Mouse (Mus musculus): ENCODE measurements at regions not wholly inside any gene's neighbourhood (a gene's known extent, or its start where the extent isn't known, plus 50 kb on each side); places are given as distances from the start of the nearest gene placed in this dataset.

- DNase-seq (ENCODE audit: low read depth): no peak
Measured at GRCm38 (mm10) chr13:116795041-116795440, 230.3 kb downstream of the Parp8 start.

DNA sequence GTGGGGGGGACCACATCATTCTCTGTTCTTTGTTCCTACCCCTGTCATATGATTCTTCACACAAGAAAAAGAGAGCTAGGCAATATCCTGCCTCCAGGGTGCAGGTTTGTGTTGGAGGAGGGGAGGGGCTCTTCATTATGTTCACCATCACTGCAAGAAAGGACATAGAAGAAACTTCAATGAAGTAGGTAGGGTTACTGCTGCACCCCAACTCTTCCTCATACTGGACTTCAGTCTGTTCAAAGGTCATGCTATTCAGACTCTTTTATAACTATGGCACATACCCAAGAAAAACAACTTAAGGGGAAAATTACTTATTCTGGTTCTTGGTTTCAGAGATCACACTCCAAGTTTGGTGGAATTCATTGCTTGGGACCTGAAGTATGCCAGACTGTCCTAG, 243.7 kb downstream of the Parp8 start:
- no peak for DNase-seq (ENCODE audit: low read depth)

- DNase-seq (ENCODE audit: low read depth): no peak
Measured at GRCm38 (mm10) chr13:116765491-116765890, 259.8 kb downstream of the Parp8 start.

DNA sequence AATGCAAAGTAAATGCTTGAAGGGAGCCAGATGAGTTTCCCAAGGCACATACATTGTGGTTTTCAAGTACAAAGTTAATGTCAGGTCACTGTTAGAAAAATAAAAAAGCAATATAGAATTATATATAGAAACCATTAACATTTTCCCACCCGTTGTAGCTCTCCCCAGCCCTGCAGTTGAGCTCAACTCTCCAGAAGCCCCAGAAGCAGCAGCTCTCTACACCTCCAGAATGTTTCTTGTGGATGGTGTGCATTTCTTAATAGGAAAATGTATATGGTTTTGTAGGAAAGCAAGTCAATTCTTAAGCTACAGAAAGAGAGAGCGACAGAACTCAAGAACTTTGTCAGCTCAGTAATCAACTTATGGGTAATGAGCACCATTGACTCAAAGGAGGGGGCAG, 265.4 kb downstream of the Parp8 start:
- no peak for DNase-seq (ENCODE audit: low read depth)

DNA sequence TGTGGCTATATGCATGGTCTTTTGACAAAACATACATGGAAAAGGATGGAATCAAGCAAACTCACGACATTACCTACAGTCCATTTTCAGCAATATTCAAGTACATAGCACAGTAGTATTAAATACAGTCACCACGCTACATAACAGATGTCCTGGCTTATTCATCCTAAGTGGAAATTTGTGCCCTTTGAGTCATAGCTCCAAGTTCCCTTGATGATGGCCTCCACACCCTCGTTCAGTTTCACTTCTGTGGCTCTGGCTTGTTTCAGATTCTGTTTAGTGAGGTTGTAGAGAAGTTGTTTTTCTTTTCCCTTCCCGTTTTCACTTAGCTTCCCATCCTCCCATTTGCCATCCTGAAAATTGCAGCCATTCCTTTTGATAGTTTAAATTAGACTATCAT, 284.5 kb downstream of the Parp8 start:
- no peak for DNase-seq (ENCODE audit: low read depth)

DNA sequence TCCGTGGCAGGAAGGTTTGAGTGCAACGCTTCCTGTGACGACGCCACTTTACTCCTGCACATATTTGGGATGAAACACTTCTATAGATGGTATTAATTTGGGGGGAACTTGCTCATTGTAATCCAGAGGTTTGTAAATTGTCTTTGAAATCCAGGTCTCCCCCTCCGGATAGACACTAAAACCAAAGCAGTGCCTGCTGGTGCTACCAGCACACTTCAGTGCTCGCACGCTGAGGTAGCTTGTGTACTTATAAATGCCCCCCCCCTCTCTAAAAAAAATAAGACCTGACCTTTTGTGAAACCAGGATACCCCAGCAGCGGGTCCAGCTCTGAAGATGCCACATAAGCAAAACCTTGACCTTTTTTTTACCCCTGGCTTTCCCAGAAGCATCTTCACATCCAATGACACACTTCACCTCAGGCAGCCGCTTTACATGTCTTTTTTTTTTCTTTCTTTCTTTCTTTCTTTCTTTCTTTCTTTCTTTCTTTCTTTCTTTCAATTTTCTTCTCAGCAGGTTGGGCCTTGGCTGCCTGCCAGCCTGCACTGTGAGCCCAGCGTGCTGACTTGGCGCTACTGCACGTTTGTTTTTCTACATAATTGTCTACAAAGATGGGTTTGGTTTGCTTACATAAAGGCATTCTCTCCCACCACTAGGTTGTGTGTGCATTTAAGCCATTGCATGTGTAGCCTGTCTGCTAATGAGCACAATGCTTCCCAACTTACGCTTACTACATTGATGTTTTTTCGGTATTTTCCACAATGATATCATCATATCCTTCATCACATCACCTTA, 301.8 kb downstream of the Parp8 start:
- DNase-seq (ENCODE audit: low read depth): no peak

DNA sequence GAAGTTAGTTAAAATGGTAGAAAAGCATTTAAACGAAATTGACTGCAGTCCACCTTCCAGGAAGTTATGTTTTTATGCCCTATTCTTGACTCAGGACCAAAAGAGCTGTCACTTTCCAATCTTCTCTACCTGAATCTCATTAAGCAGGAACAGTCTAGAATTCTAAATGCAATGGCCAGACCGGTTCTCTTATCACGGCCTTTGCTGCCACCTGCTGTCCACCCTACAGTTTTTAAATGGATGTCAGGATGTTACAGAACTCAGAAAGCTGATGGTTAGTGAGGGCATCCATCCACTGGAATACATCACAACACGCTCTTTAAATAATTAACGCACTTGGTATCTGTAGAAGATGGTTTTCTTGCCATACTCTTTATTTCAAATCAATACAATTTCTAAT, 310.5 kb downstream of the Parp8 start:
- DNase-seq (ENCODE audit: low read depth): peak; percentile 24

DNA sequence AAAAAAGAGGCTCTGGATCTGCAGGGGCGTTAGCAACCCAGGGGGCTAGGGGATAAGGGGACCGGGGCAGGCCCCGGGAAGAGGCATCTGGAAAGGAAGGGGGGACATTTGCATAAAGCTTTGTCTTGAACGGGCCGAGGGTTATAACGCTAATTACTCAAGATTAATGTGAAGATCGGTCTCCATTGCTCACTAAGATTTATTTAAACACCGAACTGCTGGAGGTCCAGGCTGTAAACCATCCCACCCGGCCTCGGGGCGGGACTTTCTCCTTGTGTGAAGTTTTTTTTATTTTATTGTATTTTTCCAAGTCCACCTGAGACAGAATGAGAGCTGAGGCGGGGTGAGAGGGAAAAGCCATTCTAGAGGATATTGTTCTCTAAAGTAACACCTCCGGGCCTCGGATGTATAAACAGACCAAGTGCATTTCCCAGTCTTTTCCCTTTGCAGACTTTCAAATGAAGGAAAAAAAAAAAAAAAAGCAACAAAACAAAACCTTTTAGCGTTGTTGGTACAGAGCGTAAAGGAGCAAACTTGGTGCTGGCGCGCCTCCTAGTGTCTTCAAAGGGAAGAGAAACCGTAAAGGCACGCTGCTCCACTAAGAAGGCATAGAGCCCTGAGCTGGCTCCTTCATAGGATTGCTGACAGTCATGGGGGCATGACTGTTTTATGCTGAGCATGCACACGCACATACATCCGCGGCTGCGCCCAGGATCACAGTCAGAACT, 313.3 kb downstream of the Parp8 start:
- peak; percentile 44 for DNase-seq (ENCODE audit: low read depth)

DNA sequence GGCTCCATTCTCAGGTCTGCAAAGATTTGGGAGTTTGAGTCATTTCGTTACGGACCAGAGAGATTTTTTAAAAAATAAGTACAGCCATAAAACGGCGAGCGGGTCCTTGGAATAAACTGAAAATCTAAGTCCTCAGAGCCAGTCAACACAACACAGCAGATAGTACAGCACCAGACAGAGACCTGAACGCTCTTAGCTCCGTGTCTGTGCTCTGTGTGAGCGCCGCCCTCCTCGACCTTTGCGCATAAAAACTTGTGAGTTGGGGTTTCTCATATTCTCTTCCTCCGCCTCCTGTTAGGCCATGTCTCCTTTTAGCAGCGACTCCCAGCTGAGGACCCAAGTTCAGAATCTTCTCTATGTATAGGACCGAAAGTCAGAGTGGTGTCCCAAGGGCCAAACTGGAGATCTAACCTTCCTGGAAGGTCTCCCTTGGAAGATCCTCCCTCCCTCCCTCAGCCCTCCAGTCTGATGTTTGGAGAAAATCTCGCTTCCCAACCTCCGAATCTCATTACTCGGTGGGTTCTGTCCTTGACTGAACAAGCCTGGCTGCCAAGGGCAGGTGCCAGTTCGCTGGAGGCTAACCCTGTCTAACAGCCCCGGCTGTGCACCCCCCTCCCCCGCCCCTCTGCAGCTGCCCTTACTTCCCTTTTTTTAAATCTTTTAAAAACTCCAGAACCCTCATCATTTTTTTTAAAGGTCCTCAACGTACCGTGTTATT, 314.0 kb downstream of the Parp8 start:
- no peak for DNase-seq (ENCODE audit: low read depth)

- DNase-seq (ENCODE audit: low read depth): no peak
Measured at GRCm38 (mm10) chr13:116709671-116710070, 315.7 kb downstream of the Parp8 start.

- DNase-seq (ENCODE audit: low read depth): no peak
Measured at GRCm38 (mm10) chr13:116708846-116709245, 316.5 kb downstream of the Parp8 start.

DNA sequence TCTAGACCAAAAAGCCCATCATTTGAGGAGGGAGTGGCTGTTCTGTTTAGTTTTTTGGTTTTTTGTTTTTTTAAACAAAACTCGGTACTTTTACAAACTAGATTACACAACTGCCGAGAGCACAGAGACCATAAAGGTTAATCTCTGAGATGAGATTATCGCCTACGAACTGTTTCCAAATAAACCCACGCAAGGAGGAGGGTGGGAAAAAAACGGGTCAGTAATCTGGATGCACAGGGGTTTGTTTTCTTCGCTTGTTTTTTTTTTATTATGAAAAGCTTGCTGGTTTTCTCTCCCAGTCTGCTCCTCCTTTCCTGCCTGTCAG, 316.9 kb downstream of the Parp8 start:
- no peak for DNase-seq (ENCODE audit: low read depth)

DNA sequence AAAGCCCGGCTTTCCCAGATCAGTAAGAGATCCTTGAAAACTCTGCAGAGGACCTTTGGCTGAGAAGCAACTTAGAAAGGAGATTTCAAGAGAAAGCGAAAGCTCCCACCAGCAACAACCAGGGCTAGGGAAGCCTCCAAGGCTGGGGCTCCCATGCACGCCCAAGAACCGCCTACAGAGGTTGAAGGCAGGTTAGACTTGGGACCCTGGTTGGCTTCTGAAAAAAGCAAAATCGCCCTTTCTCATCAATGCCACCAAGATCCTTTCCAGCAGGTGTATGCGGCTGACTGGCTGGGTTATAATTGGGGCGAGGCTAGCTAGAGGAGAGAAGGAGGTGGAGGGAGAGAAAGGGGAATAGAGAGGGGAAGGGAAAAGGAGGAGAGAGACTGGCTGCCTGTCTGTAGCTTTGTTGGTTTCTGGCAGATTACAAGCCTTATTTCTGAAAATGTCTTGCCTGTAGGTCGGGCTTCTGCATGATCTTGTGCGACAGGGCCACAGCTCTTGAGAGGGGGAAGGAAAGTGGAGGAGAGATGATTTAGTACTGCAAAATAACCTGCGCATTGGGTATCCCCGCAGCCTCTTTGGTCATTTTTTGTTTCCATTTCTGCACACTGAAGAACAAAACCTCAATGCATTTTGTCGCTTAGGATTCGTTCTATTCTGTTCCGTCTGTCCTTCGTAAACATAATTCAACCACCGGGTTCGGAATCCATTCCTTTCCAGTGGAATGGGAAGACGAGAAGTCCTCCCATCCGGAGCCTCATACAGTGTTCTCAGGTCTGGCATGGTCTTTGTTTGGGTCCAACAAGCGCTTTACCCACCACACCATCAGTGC, 317.5 kb downstream of the Parp8 start:
- no peak for DNase-seq (ENCODE audit: low read depth)

GRCm38 (mm10) chr13:116706401-116707330, 318.7 kb downstream of the Parp8 start:
- DNase-seq (ENCODE audit: low read depth): no peak

DNA sequence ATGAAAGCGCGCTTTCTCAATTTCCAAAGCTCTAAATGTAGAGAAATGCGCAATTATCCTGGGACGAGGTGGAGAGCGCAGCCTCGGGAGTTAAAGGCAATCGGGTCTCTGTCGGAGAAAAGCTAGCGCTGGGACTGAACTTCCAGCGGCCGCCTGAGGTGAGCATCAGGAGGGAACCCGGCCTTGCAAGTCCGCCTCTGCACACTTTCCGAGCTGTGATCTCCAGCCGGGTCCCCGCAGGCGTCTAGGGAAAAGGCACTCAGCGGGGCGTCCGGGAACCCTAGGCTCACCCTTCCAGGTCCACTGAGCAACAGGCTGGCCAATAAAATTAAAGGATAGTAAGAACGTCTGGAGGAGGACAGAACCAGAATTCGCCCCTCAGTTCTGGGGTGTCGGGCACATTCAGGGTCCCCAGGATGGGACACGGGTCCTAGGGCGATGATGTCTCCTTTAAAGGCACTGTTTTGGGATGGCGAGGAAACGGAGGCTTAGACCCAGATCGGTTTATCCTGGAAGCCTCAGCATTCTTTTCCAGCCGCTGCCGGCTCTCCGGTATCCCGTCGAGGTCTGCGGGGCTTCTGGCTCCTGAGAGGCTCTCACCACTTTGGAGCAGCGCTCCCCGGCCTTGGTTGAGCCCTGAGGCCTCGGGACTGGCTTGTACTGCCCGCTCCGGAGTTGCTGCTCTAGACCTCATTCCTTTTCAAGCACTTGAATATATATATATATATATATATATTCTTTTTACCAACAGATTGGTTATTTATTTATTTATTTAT, 319.5 kb downstream of the Parp8 start:
- no peak for DNase-seq (ENCODE audit: low read depth)

DNA sequence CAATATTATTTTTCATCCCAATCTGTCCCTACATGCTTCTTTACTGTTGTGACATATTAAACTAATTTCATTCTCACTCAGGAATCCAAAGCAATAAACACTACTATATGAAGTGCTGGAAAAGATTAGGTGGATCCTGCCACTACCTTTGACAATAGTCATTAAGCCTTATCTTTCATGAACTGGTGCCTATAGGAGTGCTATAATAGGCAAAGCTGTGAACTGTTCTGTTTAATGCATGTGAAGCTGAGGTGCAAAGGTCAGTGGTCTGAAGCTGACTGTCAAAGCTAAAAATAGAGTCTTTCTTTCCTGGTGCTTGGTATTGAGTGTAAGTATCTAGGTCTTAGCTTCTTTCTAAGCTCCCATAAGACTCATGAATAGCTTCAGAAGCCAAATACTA, 336.6 kb downstream of the Parp8 start:
- DNase-seq (ENCODE audit: low read depth): no peak

Data from fibroblast of lung, adult 2 months (primary cell).